Mouse (Mus musculus): ENCODE results near the gene Tmco1.

DNA sequence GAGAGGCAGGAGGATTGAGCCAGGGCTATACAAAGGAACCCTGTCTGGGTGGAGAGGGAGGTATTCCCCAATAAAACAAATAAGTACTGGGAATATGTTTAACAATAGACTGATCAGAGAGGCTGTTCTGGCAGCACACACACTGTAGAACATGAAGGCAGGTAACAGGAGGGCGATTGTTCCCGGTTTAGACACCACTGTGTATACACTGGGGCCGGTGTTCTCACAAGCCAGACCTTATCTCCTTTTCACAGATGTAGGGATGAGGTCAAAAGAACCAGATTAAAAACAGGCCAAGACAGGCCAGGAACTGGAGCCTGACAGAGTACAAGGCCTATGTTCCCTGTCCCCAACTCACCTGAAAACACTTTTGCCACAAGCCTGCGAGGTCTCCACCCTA, 36.9 kb upstream of the Tmco1 start:
- TF ChIP-seq POLR2A (IDR thresholded peaks at IDR 0.05; ENCODE audit: insufficient read depth, low read length) (no peak), CTCF (IDR thresholded peaks at IDR 0.05; ENCODE audit: low read depth, low read length) (no peak)

Data from ES-Bruce4 (cell line).